Mouse (Mus musculus) lung, adult 10 weeks (tissue): ENCODE measurements around the gene Ube2g1. TPM values are rescaled to one million over a fixed set of nuclear protein-coding genes. Genes with fewer than 3 reads are reported as not detected.

Experiments
- polyA plus RNA-seq: library from polyadenylated mRNA; stranded (reverse); fragments of 350-450 nt; fragmentation: Illumina TruSeq; extraction: RNeasy Lipid Tissue Mini Kit (QIAGEN cat#74804); gene quantifications from one replicate; pipeline ENCODE4 v1.2.3, GENCODE M21; 2014; ENCODE audit warnings: low read depth, low replicate concordance; ENCODE audit not compliant: insufficient read depth

Gene Ube2g1
- 15.5 TPM for polyA plus RNA-seq

DNA sequence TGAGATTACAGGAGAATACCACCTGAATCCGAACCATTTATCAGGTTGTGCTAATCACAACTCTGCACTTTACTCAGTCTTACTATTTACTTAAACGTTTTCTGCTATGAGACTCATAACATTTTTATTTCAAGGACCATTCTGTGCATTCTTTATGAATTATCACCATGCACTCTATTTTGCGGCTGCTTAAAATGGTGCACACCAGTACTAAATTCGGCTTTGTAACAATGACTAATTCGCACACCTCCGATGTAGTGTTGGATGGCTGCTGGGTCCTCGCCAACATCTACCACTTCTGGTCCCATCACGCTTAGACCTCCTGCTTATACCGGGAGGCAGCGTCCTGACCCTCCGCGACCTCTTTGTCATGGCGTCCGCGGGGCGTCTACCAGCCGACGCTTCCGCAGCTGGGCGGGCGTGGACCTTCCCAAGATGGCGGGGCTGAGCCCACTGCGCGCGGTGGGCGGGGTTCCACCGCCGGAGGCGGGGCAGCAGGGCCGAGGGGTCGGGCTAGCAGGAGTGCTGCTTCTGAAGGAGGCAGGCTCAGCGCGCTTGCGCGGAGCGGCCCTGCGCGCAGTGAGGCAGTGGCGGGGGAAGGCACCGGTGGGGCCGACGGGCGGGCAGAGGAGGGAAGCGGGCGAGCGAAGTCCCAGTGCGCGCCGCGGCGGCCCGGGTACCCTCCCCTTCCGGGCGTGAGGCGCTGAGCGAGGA, at the start of gene Ube2g1:
Gene Ube2g1 (plus strand): TSS at position 590 of the 714 bp plus-strand sequence.

DNA sequence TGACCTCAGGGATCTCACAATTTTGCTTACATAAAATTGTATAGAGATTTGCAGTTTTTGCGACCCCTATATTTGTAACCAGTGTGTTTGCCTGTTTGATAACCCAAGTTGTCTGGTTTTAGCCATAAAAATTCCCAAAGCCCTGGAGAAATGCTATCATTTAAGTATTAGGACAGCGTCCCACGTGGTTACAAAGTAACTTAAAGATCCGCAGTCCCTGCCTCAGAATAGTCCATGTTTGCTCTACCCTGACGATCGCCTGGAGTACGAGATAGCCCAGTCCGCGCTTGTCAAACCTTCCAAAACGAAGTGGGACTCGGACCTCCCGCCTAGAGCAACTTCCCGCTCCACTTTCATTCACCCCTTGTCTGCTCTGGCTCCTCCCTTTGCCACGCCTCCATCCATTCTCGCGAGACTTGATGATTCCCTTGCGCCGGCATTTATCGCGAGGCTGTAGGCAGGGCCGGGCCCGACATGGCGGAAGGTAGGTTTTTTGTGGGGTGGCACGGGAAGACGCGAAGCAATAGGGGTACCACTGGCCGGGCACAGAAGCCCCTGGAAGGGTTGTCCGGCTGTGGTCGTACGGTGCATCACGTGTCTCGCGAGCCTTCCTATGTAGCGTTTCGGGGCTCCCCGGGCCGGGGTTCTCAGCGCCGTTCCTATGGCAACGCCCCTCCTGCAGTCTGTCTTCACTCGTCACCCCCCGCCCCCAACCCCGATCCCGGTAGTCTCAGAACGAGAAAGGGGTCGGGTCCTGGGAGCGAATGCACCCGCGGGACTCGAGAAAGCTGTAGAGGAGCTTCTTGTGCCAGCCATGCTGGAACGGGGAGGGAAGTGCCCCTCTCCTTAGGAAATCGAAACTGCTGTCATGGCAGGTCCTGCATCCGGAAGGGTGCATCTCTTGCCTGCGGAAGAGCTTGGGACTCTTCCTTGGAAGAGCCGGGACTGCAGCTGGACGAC, 82.7 kb downstream of the Ube2g1 start, which contains the start of gene Ankfy1:
Gene Ankfy1 (plus strand): TSS at position 456 of the 960 bp plus-strand sequence.

Other genes with a start within 250 kb of the Ube2g1 start
- gene Tekt1, start 244.8 kb upstream of the Ube2g1 start, polyA plus RNA-seq = 14.1 TPM
- gene Smtnl2, start 195.6 kb upstream of the Ube2g1 start, polyA plus RNA-seq = 11.8 TPM
- gene Ggt6, start 171.8 kb upstream of the Ube2g1 start, polyA plus RNA-seq = 1.3 TPM
- 25.2 TPM for gene Mybbp1a, start 165.9 kb upstream of the Ube2g1 start, polyA plus RNA-seq
- gene Spns2, start 117.4 kb upstream of the Ube2g1 start, polyA plus RNA-seq = 27.5 TPM
- gene Spns3, start 56.8 kb upstream of the Ube2g1 start, polyA plus RNA-seq = 0.46 TPM
- gene Ankfy1, start 82.7 kb downstream of the Ube2g1 start, polyA plus RNA-seq = 10.8 TPM
- gene Cyb5d2, start 188.9 kb downstream of the Ube2g1 start, polyA plus RNA-seq = 5.6 TPM
- gene Zzef1, start 188.9 kb downstream of the Ube2g1 start, polyA plus RNA-seq = 10.7 TPM